Mouse (Mus musculus): ENCODE measurements around the gene Lzic.

GRCm38 (mm10) chr4:149541935-149542334 lies 56.9 kb downstream of the Lzic start:
- TF ChIP-seq CTCF (IDR thresholded peaks at IDR 0.05; ENCODE audit: low read depth, low read length) (no peak), GATA2 (IDR thresholded peaks at IDR 0.05; ENCODE audit: borderline replicate concordance, low read depth, low read length) (no peak), POLR2AphosphoS5 (IDR thresholded peaks at IDR 0.05; ENCODE audit: insufficient replicate concordance, low read depth, low read length) (no peak), TAL1 (conservative IDR thresholded peaks at IDR 0.05; ENCODE audit: low read depth, low read length) (no peak), GATA1 (IDR thresholded peaks at IDR 0.05; ENCODE audit: borderline replicate concordance, low read length) (no peak)
